ENCODE assay signal across 16 mouse cellular contexts in the genomic region with DNA sequence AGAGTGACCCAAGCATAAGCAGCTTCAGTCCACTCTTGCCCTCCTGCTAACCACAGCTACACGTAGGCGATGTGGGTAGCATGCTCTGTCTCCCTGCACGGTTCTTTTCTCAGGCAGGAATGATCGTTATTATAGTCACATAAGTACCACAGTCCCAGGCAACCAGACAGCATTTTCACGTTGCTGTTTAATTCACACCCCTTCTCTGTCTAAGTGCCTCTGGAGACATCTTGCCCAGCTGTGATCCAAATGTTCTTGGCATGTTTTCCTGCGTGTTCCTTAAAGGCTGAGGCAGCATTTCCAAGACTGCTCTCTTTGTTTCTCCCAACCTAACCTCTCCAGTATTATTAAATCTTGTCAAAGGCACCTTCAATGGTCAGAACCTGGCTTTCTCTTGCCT.
DNase-seq lines count a peak whose midpoint lies in the region; ATAC-seq and TF ChIP-seq lines count a peak whose summit lies in the region.
"Had no signal": no experiment of that assay in that cellular context is flagged by ENCODE, and none has a peak within 500 bp of the region (broad histone marks: within the 10 kb centered on the region; RNA-seq: fewer than 3 reads in every experiment).

No protein-coding gene starts in this region.

- no peak overlapping the region for H3K4me3 ChIP-seq in heart, embryonic 10.5 days
- no peak overlapping the region for H3K4me3 ChIP-seq in midbrain, postnatal 0 days (ENCODE audit: low read depth, low read length)
- no peak overlapping the region for H3K4me3 ChIP-seq in midbrain, embryonic 11.5 days (ENCODE audit: low read depth, low read length)
- no peak overlapping the region for H3K4me3 ChIP-seq in intestine, embryonic 15.5 days (replicated peaks)
- H3K4me3 ChIP-seq: gastrocnemius, adult 2 months; heart, embryonic 12.5 days; layer of hippocampus, adult 2 months; limb, embryonic 15.5 days; liver, embryonic 15.5 days had no signal

- H3K36me3 ChIP-seq in heart, embryonic 10.5 days = no peaks in the 10 kb centered on the region
- H3K36me3 ChIP-seq in midbrain, postnatal 0 days (ENCODE audit: insufficient read depth, low read length) = no peaks in the 10 kb centered on the region
- no peaks in the 10 kb centered on the region for H3K36me3 ChIP-seq in midbrain, embryonic 11.5 days (ENCODE audit: control insufficient read depth, insufficient read depth, low read length)
- no peaks in the 10 kb centered on the region for H3K36me3 ChIP-seq in intestine, embryonic 15.5 days
- H3K36me3 ChIP-seq: limb, embryonic 15.5 days had no signal

- ATAC-seq in midbrain, postnatal 0 days (ENCODE audit: low FRiP score) = no peak
- no peak for ATAC-seq in midbrain, embryonic 11.5 days (ENCODE audit: low FRiP score)
- ATAC-seq in intestine, embryonic 15.5 days = no peak

- H3K27ac ChIP-seq in heart, embryonic 10.5 days = no peak overlapping the region
- H3K27ac ChIP-seq in midbrain, postnatal 0 days (ENCODE audit: low read depth, low read length) = no peak overlapping the region
- no peak overlapping the region for H3K27ac ChIP-seq in midbrain, embryonic 11.5 days (ENCODE audit: low read depth, low read length)
- 0 out of 2 replicates have a peak overlapping the region, but pooled peaks have one; percentile 32 for H3K27ac ChIP-seq in intestine, embryonic 15.5 days
- H3K27ac ChIP-seq: gastrocnemius, adult 2 months; layer of hippocampus, adult 2 months; limb, embryonic 15.5 days; liver, embryonic 15.5 days had no signal

- H3K9me3 ChIP-seq in heart, embryonic 10.5 days = no peaks in the 10 kb centered on the region
- no peaks in the 10 kb centered on the region for H3K9me3 ChIP-seq in midbrain, postnatal 0 days (ENCODE audit: low read length)
- no peaks in the 10 kb centered on the region for H3K9me3 ChIP-seq in midbrain, embryonic 11.5 days (ENCODE audit: control insufficient read depth, low read length)
- no peaks in the 10 kb centered on the region for H3K9me3 ChIP-seq in intestine, embryonic 15.5 days
- H3K9me3 ChIP-seq: heart, embryonic 12.5 days; limb, embryonic 15.5 days; liver, embryonic 15.5 days had no signal

- 87% methylated on average over 6 of the region's 6 CpGs for WGBS in heart, embryonic 10.5 days
- 65% methylated on average over 6 of the region's 6 CpGs for WGBS in midbrain, postnatal 0 days
- 89% methylated on average over 6 of the region's 6 CpGs for WGBS in midbrain, embryonic 11.5 days
- 67% methylated on average over 6 of the region's 6 CpGs for WGBS in intestine, embryonic 15.5 days

- DNase-seq in heart, adult 18-20 months = peak; percentile 7 to 17
- DNase-seq in heart, embryonic 10.5 days (ENCODE audit: low spot score) = no peak
- peak; percentile 12 for DNase-seq in kidney, postnatal 10 days
- no peak for DNase-seq in kidney, postnatal 4 days
- peak; percentile 14 for DNase-seq in midbrain, postnatal 0 days (ENCODE audit: low spot score)
- no peak for DNase-seq in midbrain, embryonic 11.5 days (ENCODE audit: low spot score, missing footprints)
- no peak for DNase-seq in spleen, postnatal 4 days (ENCODE audit: low spot score in 2 of 2)
- DNase-seq: cerebellum, adult 9-10 months; gastrocnemius, adult 2 months; layer of hippocampus, postnatal 36 days; thymus, postnatal 25 days had no signal

- no peak overlapping the region for H3K4me2 ChIP-seq in midbrain, postnatal 0 days (ENCODE audit: low read depth, low read length, poor library complexity, severe bottlenecking)
- no peak overlapping the region for H3K4me2 ChIP-seq in midbrain, embryonic 11.5 days
- H3K4me2 ChIP-seq in intestine, embryonic 15.5 days (replicated peaks) = no peak overlapping the region
- H3K4me2 ChIP-seq: heart, embryonic 12.5 days; limb, embryonic 15.5 days; liver, embryonic 15.5 days had no signal

- TF ChIP-seq CTCF in midbrain, postnatal 0 days (IDR thresholded peaks at IDR 0.05) = no peak

- H3K4me1 ChIP-seq in heart, embryonic 10.5 days = 0 out of 2 replicates have a peak, but pooled peaks cover 4% of the 10 kb centered on the region
- H3K4me1 ChIP-seq in midbrain, postnatal 0 days (ENCODE audit: insufficient read depth, low read length) = no peaks in the 10 kb centered on the region
- H3K4me1 ChIP-seq in midbrain, embryonic 11.5 days (ENCODE audit: control insufficient read depth, insufficient read depth, low read length) = no peaks in the 10 kb centered on the region
- no peaks in the 10 kb centered on the region; the same call in 1 of the 2 replicates for H3K4me1 ChIP-seq in intestine, embryonic 15.5 days (replicated peaks)
- H3K4me1 ChIP-seq: liver, embryonic 15.5 days had no signal

- no peak overlapping the region for H3K9ac ChIP-seq in midbrain, postnatal 0 days (replicated peaks; ENCODE audit: low read length, poor library complexity, severe bottlenecking)
- no peak overlapping the region for H3K9ac ChIP-seq in midbrain, embryonic 11.5 days (ENCODE audit: low read length)
- H3K9ac ChIP-seq in intestine, embryonic 15.5 days = no peak overlapping the region
- H3K9ac ChIP-seq: heart, embryonic 12.5 days; limb, embryonic 15.5 days; liver, embryonic 15.5 days had no signal

- H3K27me3 ChIP-seq in heart, embryonic 10.5 days (ENCODE audit: insufficient read depth, poor library complexity, severe bottlenecking) = no peaks in the 10 kb centered on the region
- no peaks in the 10 kb centered on the region for H3K27me3 ChIP-seq in midbrain, postnatal 0 days (ENCODE audit: insufficient read depth, low read length)
- H3K27me3 ChIP-seq in midbrain, embryonic 11.5 days (ENCODE audit: control insufficient read depth, insufficient read depth, low read length) = no peaks in the 10 kb centered on the region
- H3K27me3 ChIP-seq in intestine, embryonic 15.5 days (replicated peaks) = no peaks in the 10 kb centered on the region
- H3K27me3 ChIP-seq: heart, embryonic 12.5 days; limb, embryonic 15.5 days; liver, embryonic 15.5 days had no signal

Comparison
In these comparisons a context has a peak if more than half of its experiments do, and no peak if none do; other contexts are left out.
1. DNase-seq: peak in heart, adult 18-20 months (2 of 2), kidney, postnatal 10 days (single experiment) and midbrain, postnatal 0 days (single experiment); none in heart, embryonic 10.5 days (single experiment), kidney, postnatal 4 days (0 of 2), midbrain, embryonic 11.5 days (single experiment) and spleen, postnatal 4 days (0 of 2).